Mouse (Mus musculus) kidney, embryonic 14.5 days (tissue): ENCODE results near the gene Xpnpep1. TPM values are rescaled to one million over a fixed set of nuclear protein-coding genes. Genes with fewer than 3 reads are reported as not detected.

Source experiments
- ATAC-seq: fragments of 200-750 bp; cut with Nextera tagmentation; 2 replicates; pipeline ENCODE4 v1.8.0; 2017; ENCODE audit warnings: moderate number of reproducible peaks, mild to moderate bottlenecking, moderate TSS enrichment, moderate library complexity; ENCODE audit not compliant: low FRiP score, low TSS enrichment
- H3K27ac ChIP-seq: fragments of 300-500 bp; sonication (generic); 2 replicates; pipeline ENCODE4 v1.5.1; 2014; ENCODE audit warnings: low read depth, mild to moderate bottlenecking, low read length, moderate library complexity, mixed read lengths
- H3K27me3 ChIP-seq: fragments of 300-500 bp; sonication (generic); 2 replicates; pipeline ENCODE4 v1.6.1; 2014; ENCODE audit warnings: mild to moderate bottlenecking, low read length; ENCODE audit not compliant: control insufficient read depth, insufficient read depth
- H3K36me3 ChIP-seq: fragments of 300-500 bp; sonication (generic); 2 replicates; pipeline ENCODE4 v1.6.1; 2014; ENCODE audit warnings: low read length, mixed read lengths; ENCODE audit not compliant: control insufficient read depth, insufficient read depth
- H3K4me1 ChIP-seq: fragments of 300-500 bp; sonication (generic); 2 replicates; pipeline ENCODE4 v1.6.1; 2014; ENCODE audit warnings: low read length, mixed read lengths; ENCODE audit not compliant: control insufficient read depth, insufficient read depth
- H3K4me2 ChIP-seq: fragments of 300-500 bp; sonication (generic); replicated peaks from 2 replicates; pipeline ENCODE4 v1.6.1; 2014; ENCODE audit warnings: low read depth, mild to moderate bottlenecking, low read length
- H3K4me3 ChIP-seq: fragments of 300-500 bp; sonication (generic); 2 replicates; pipeline ENCODE4 v1.5.1; 2014; ENCODE audit warnings: mild to moderate bottlenecking, low read length
- H3K9ac ChIP-seq: fragments of 300-500 bp; sonication (generic); 2 replicates; pipeline ENCODE4 v1.6.1; 2014; ENCODE audit warnings: low read depth, mild to moderate bottlenecking, low read length, moderate library complexity
- H3K9me3 ChIP-seq: fragments of 300-500 bp; sonication (generic); 2 replicates; pipeline ENCODE4 v1.6.1; 2016; ENCODE audit warnings: low read length; ENCODE audit not compliant: control insufficient read depth
- whole genome bisulfite sequencing: fragments of 180-500 bp; shearing (Covaris S2); extraction: QIAGEN DNeasy Blood & Tissue Kit; methylation state at CpG from one replicate; pipeline ENCODE4 v1.1.7; 2014; 5-methylcytosine and 5-hydroxymethylcytosine counted together
- polyA plus RNA-seq: library from polyadenylated mRNA; unstranded; fragments of >200 nt; fragmentation: Nextera tagmentation; extraction: Ambion mirVana; gene quantifications from 2 replicates; pipeline ENCODE4 v1.2.1, GENCODE M21; 2014

Xpnpep1 gene
- polyA plus RNA-seq, 1 experiment from 2014 or later, result 164 TPM

DNA sequence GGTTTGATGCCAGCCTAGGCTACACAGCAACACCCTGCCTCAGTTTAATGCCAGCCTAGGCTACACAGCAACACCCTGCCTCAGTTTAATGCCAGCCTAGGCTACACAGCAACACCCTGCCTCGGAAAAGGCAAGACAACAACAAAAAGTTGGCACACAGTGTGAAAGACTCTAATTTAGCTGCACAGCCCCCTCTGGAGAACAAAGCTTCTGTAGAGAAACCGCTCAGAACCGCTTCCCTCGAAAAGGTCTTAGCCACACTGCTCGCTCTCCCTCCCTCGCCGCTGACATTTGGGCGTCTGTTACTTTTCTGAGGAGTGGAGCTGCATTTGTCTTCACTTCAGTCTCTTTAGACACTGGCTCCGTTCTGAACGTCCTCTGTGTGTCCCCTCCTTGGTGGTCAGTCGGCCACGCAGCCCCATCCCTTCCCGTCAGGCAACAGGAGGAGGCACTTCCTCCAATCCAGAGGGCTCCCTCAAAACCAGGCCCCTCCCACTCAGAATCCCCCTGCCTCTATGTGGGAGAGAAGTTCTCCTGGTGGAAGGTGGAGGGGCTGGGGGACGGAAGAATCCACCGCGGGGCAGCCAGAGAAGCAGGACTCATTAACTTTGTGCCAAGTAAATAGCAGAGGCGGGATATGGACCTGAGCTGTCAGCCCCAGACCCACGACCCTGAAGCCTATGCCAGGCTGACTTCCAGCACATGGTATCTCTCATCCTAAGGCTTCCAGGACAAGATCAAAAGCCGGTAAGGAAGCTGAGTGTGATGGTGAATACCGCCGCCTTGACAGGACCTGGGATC lies 24.9 kb downstream of the Xpnpep1 start:
- H3K9me3 ChIP-seq, result no peaks in the 10 kb centered on the region
- no peaks in the 10 kb centered on the region for H3K27me3 ChIP-seq
- no peak overlapping the region for H3K4me2 ChIP-seq
- H3K4me3 ChIP-seq, result no peak overlapping the region
- 58% methylated on average over 21 of the region's 21 CpGs for WGBS
- H3K4me1 ChIP-seq, result peaks cover 6% of the 10 kb centered on the region; the same call in 1 of the 2 replicates
- peak; percentile 48; the same call in 1 of the 2 replicates for ATAC-seq
- H3K9ac ChIP-seq, result peak overlapping the region; percentile 31; the same call in 1 of the 2 replicates
- peaks cover 25% of the 10 kb centered on the region for H3K36me3 ChIP-seq
- H3K27ac ChIP-seq, result no peak overlapping the region

DNA sequence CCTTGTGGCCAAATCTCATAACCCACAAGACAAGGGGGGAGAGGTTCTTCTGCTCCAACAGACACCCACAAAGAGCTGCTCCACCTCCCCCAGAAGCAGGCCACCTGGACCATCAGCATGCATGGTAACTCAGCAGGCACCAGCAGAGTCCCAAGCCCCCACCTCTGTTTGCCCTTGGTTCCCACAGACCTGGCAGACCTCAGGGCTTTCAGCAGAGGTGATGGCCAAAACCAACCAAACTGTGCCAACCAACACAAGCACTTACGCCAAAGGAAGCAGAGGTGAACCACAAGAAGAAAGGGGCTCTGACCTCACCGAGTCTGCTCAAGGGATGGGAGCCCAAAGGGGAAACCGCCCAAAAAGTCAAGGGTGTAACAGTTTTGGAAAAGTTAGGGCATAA lies 26.3 kb downstream of the Xpnpep1 start:
- Histone ChIP-seq H3K27ac (no peak overlapping the region), H3K4me3 (no peak overlapping the region), H3K4me1 (peaks cover 6% of the 10 kb centered on the region; the same call in 1 of the 2 replicates), H3K9ac (no peak overlapping the region), H3K4me2 (no peak overlapping the region), H3K27me3 (no peaks in the 10 kb centered on the region), H3K36me3 (peaks cover 31% of the 10 kb centered on the region), H3K9me3 (no peaks in the 10 kb centered on the region)
- ATAC-seq, result no peak
- WGBS, result 90% methylated on average over 3 of the region's 3 CpGs

DNA sequence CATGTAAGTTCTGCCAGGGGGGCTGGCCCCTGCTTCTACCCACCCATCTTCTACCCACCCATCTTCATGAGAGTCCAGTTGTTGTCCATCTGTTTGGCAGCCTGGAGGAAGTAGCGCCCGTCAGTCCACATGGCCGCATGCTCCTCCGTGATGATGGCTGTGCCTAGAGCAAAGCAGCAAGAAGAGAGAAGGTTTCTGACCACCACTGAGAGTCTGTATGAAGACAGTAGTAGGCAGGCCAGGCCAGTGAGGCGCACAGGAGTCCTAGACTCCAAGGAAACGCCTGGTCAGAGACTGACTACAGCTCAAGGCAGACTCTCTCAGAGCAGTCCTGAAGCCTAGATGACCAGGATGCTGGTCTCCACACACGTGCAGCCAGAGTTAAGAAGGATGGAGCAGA lies 26.7 kb downstream of the Xpnpep1 start:
- H3K4me2 ChIP-seq, result no peak overlapping the region
- H3K27me3 ChIP-seq, result no peaks in the 10 kb centered on the region
- no peak overlapping the region for H3K4me3 ChIP-seq
- H3K9me3 ChIP-seq, result no peaks in the 10 kb centered on the region
- peaks cover 6% of the 10 kb centered on the region; the same call in 1 of the 2 replicates for H3K4me1 ChIP-seq
- H3K27ac ChIP-seq, result no peak overlapping the region
- no peak for ATAC-seq
- no peak overlapping the region for H3K9ac ChIP-seq
- WGBS, result 90% methylated on average over 7 of the region's 7 CpGs
- peaks cover 29% of the 10 kb centered on the region for H3K36me3 ChIP-seq

DNA sequence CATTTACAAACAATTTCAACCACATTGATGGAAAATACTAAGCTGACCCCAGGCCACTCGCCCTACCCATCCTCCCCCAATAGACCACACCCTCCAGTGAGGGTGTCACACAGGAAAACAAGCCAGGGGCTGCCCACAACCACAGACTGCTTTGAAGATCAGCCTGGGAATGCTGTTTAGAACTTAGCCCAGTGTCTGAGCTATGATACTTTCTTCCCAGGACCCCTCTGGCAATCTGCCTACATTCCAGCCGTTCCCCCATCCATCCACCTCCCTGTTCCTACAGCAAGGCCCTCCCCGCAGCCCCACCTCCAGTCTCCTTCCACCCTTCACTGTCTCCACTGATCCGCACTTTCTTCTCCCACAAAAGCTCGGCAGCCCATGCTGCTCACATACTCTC lies 29.1 kb downstream of the Xpnpep1 start:
- peaks cover 6% of the 10 kb centered on the region; the same call in 1 of the 2 replicates for H3K4me1 ChIP-seq
- no peak overlapping the region; the same call in 1 of the 2 replicates for H3K27ac ChIP-seq
- H3K4me2 ChIP-seq, result no peak overlapping the region
- 69% methylated on average over 5 of the region's 5 CpGs for WGBS
- H3K27me3 ChIP-seq, result no peaks in the 10 kb centered on the region
- H3K36me3 ChIP-seq, result peaks cover 38% of the 10 kb centered on the region
- 0 out of 2 replicates have a peak, but pooled peaks have one; percentile 32 for ATAC-seq
- H3K9me3 ChIP-seq, result no peaks in the 10 kb centered on the region
- H3K4me3 ChIP-seq, result no peak overlapping the region
- no peak overlapping the region for H3K9ac ChIP-seq

DNA sequence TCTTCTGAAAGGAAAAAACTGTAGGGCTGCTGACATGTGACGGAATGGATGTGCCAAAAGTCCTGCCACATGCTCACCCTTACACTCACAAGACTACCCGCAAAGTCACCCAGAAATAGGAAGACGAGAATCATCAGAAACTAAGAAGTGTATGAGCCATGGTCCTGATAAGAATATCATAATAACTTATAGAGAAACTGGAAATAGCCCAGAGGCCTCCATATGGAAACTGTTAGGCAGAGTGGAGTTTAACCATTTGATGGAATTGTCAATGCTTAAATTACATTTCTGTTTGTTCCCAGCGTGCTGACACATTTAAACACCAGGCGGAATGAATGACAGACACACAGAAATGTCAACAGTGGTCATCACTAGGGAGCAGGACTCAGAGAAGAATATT lies 31.1 kb downstream of the Xpnpep1 start:
- Histone ChIP-seq H3K9ac (no peak overlapping the region), H3K4me3 (no peak overlapping the region), H3K9me3 (no peaks in the 10 kb centered on the region), H3K4me2 (no peak overlapping the region), H3K36me3 (peaks cover 57% of the 10 kb centered on the region), H3K4me1 (no peaks in the 10 kb centered on the region), H3K27ac (no peak overlapping the region), H3K27me3 (no peaks in the 10 kb centered on the region)
- ATAC-seq, result no peak
- WGBS, result 83% methylated on average over 5 of the region's 5 CpGs

DNA sequence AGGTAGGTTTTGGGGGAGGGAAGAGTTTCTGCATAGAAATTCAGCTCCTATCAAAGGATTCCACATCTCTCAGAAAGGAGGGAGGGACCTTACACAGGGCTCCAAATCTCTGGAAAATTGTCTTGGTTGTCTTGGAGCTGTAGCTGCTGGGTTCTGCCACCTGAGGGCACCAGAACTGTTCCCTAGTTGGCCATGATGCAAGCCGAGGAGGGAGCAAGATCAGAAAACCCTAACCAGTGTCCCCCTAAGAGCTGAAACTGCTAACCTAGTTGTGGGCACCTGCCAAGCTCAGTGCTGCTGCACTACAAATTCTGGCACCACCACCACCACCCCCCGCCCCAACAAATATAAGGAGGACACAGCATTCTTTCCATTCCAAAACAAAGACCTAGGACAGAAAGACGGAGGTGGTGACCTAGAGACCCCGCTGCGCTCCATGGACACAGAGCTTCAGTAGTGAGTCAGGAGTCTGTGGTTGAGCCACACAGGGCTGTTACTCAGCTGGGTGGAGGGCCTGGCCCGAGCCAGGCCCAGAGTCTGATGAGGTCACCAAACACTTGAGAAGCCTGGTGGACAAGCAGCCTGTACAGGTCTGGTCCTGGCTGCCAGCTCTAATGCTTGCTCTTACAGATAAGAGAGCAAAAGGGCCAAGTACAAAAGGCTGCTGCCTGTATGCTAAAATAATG lies 31.9 kb downstream of the Xpnpep1 start:
- Histone ChIP-seq H3K4me2 (no peak overlapping the region), H3K27me3 (no peaks in the 10 kb centered on the region), H3K36me3 (peaks cover 62% of the 10 kb centered on the region), H3K27ac (no peak overlapping the region), H3K9me3 (no peaks in the 10 kb centered on the region), H3K9ac (no peak overlapping the region), H3K4me3 (no peak overlapping the region), H3K4me1 (no peaks in the 10 kb centered on the region)
- 65% methylated on average over 6 of the region's 6 CpGs for WGBS
- 0 out of 2 replicates have a peak, but pooled peaks have one; percentile 30 for ATAC-seq

DNA sequence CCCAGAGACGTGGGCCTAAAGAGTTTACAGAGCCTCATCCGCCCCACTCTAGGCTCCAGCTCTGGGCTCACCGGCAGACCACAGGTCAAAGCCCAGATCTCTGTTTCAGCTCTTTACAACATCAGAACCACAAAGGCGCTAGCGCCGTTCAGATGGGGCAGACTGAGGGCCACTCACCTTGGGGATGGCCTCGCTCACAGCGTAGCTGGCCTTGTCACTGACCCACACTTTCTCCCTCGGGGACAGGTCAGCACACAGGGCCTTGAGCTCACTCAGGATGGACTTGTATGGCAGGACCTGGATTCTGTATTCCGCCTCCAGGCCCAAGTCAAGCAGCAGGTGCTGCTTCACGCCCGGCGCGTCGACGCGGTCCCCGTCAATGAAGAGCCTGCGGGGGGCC lies 34.0 kb downstream of the Xpnpep1 start:
- Histone ChIP-seq H3K4me1 (no peaks in the 10 kb centered on the region), H3K9ac (no peak overlapping the region), H3K9me3 (no peaks in the 10 kb centered on the region), H3K27ac (no peak overlapping the region), H3K4me3 (no peak overlapping the region), H3K36me3 (peaks cover 66% of the 10 kb centered on the region), H3K27me3 (no peaks in the 10 kb centered on the region), H3K4me2 (no peak overlapping the region)
- no peak for ATAC-seq
- 95% methylated on average over 19 of the region's 19 CpGs for WGBS

DNA sequence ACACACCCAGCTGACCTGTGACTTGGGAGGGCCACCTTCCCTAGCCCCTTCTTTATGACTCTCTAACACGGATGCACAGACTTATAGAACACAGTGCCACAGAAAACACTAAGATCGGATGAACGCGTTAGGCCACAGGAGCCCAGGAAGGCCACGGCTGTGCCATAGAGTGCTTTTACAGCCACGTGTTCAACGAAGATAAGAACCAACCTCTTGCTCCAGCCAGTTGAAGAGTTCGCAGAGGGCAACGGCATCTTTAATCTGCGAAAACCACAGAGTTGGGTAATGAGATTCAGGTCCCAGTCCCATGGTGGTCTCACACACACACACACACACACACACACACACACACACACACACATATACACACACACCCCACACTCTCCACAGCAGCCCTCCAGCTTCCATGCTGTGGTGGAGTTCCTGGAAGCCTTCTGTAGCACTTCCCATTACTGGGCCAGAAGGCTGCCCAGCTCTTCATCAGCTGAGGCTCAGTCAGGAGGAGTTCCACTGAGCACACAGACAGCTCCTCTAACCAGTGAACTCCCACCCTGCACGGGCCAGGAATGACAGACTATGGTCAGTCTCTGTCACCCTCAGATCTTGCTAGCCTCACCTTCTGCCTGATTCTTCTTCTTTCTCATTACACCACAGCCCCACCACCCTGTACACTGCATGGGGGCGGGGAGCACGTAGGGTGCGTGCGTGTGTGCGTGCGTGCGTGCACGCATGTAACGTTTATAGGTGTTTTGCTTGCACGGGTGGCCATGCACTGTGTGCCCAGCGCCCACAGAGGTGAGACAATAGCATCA lies 36.3 kb downstream of the Xpnpep1 start:
- Histone ChIP-seq H3K4me1 (peaks cover 4% of the 10 kb centered on the region; the same call in 1 of the 2 replicates), H3K27ac (no peak overlapping the region), H3K9ac (no peak overlapping the region), H3K9me3 (no peaks in the 10 kb centered on the region), H3K4me2 (no peak overlapping the region), H3K4me3 (no peak overlapping the region), H3K36me3 (peaks cover 73% of the 10 kb centered on the region), H3K27me3 (no peaks in the 10 kb centered on the region)
- WGBS, result 88% methylated on average over 22 of the region's 22 CpGs
- ATAC-seq, result no peak
